Mouse (Mus musculus): Measurements from ENCODE around the gene Lamp2.
A peak's percentile ranks its signal among the peaks of the same experiment; 100 is the strongest.
"Not testable (repeated sequence)": the region's sequence is repeated elsewhere in the genome, so short reads cannot be mapped to it uniquely, and the experiment has no call there.

Gene Lamp2

GRCm38 (mm10) chrX:38428818-38429440 lies 27.3 kb downstream of the Lamp2 start:
- peak; percentile 81 for DNase-seq (ENCODE audit: low read depth)

GRCm38 (mm10) chrX:38426043-38426442 lies 30.2 kb downstream of the Lamp2 start:
- no peak for DNase-seq (ENCODE audit: low read depth)

GRCm38 (mm10) chrX:38423096-38423495 lies 33.2 kb downstream of the Lamp2 start:
- DNase-seq (ENCODE audit: low read depth) = no peak

GRCm38 (mm10) chrX:38422396-38422795 lies 33.9 kb downstream of the Lamp2 start:
- no peak for DNase-seq (ENCODE audit: low read depth)

GRCm38 (mm10) chrX:38403879-38404278 lies 52.4 kb downstream of the Lamp2 start:
- no peak for DNase-seq (ENCODE audit: low read depth)

- no peak for DNase-seq (ENCODE audit: low read depth)
These were observed 53.3 kb downstream of the Lamp2 start for GRCm38 (mm10) chrX:38402981-38403380.

GRCm38 (mm10) chrX:38402004-38402403 lies 54.2 kb downstream of the Lamp2 start:
- DNase-seq (ENCODE audit: low read depth) = peak; percentile 4

- DNase-seq (ENCODE audit: low read depth) = no peak
These were observed 55.6 kb downstream of the Lamp2 start for GRCm38 (mm10) chrX:38400616-38401015.

- no peak for DNase-seq (ENCODE audit: low read depth)
These were observed 56.6 kb downstream of the Lamp2 start for GRCm38 (mm10) chrX:38399671-38400070.

GRCm38 (mm10) chrX:38373169-38373568 lies 83.1 kb downstream of the Lamp2 start:
- DNase-seq (ENCODE audit: low read depth) = not testable (repeated sequence)

- peak; percentile 1 for DNase-seq (ENCODE audit: low read depth)
These were observed 91.6 kb downstream of the Lamp2 start for GRCm38 (mm10) chrX:38364621-38365020.

GRCm38 (mm10) chrX:38362016-38362415 lies 94.2 kb downstream of the Lamp2 start:
- DNase-seq (ENCODE audit: low read depth) = no peak
